9 mouse cellular contexts compared by ENCODE assay signal in the genomic region with DNA sequence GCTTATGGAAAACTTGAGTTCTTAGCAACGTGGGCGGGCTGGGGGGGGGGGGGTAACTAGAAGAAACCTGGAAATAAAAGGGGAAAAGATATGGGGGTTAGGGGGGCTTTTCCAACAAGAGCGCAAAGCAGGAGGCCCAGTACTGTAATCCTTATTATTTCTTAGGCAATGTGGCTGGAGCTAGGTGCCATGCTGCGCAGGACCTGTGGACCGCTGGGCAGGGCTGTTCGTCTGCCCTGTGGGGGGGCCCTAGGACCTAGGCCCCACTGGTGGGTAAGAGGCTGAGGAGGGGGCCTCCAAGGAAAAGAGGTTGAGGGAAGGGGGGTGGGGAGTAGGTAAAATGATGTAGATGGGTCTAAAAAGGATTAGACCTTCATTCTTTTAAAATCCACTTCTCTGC. TPM values are rescaled to one million over a fixed set of nuclear protein-coding genes. Genes with fewer than 3 reads are reported as not detected.
A peak's percentile ranks its signal among the peaks of the same experiment; 100 is the strongest.
DNase-seq lines count a peak whose midpoint lies in the region; ATAC-seq and TF ChIP-seq lines count a peak whose summit lies in the region.
"Had no signal": no experiment of that assay in that cellular context is flagged by ENCODE, and none has a peak within 500 bp of the region (broad histone marks: within the 10 kb centered on the region; RNA-seq: fewer than 3 reads in every experiment).

No protein-coding gene starts in this region.

- no peak for TF ChIP-seq POLR2A in cortical plate, adult 2 months (IDR thresholded peaks at IDR 0.05; ENCODE audit: extremely low read depth, insufficient read depth, low read length)

- 3% methylated on average over 6 of the region's 6 CpGs for WGBS in kidney, embryonic 16.5 days
- 2% methylated on average over 6 of the region's 6 CpGs for WGBS in hindbrain, embryonic 13.5 days
- WGBS in midbrain, embryonic 14.5 days, result 0% methylated on average over 6 of the region's 6 CpGs

- peak overlapping the region; percentile 73 for H3K4me2 ChIP-seq in kidney, embryonic 16.5 days (replicated peaks; ENCODE audit: low read depth, low read length)
- peak overlapping the region; percentile 81 for H3K4me2 ChIP-seq in hindbrain, embryonic 13.5 days
- H3K4me2 ChIP-seq in midbrain, embryonic 14.5 days (ENCODE audit: low read length), result peak overlapping the region; percentile 79

- no peaks in the 10 kb centered on the region for H3K27me3 ChIP-seq in kidney, embryonic 16.5 days (ENCODE audit: insufficient read depth, low read length)
- no peaks in the 10 kb centered on the region for H3K27me3 ChIP-seq in hindbrain, embryonic 13.5 days
- no peaks in the 10 kb centered on the region for H3K27me3 ChIP-seq in midbrain, embryonic 14.5 days (ENCODE audit: control insufficient read depth, insufficient read depth, low read length)

- H3K4me1 ChIP-seq in kidney, embryonic 16.5 days (ENCODE audit: insufficient read depth, low read length), result peaks cover 14% of the 10 kb centered on the region
- peaks cover 2% of the 10 kb centered on the region; the same call in 1 of the 2 replicates for H3K4me1 ChIP-seq in cortical plate, adult 2 months (ENCODE audit: control insufficient read depth, insufficient read depth, low read length)
- peaks cover 29% of the 10 kb centered on the region for H3K4me1 ChIP-seq in hindbrain, embryonic 13.5 days (replicated peaks)
- H3K4me1 ChIP-seq in midbrain, embryonic 14.5 days (ENCODE audit: control insufficient read depth, insufficient read depth, low read length), result peaks cover 11% of the 10 kb centered on the region

- H3K4me3 ChIP-seq in kidney, embryonic 16.5 days (ENCODE audit: low read length), result peak overlapping the region; percentile 62
- H3K4me3 ChIP-seq in cortical plate, adult 2 months (ENCODE audit: insufficient read depth, low read length), result peak overlapping the region; percentile 47
- H3K4me3 ChIP-seq in hindbrain, embryonic 13.5 days, result peak overlapping the region; percentile 54
- H3K4me3 ChIP-seq in midbrain, embryonic 14.5 days (replicated peaks; ENCODE audit: low read depth, low read length), result peak overlapping the region; percentile 53

- no peak for TF ChIP-seq CTCF in cortical plate, adult 2 months (IDR thresholded peaks at IDR 0.05; ENCODE audit: extremely low read depth, insufficient read depth, low read length)

- no peaks in the 10 kb centered on the region for H3K9me3 ChIP-seq in kidney, embryonic 16.5 days (ENCODE audit: low read length)
- no peaks in the 10 kb centered on the region for H3K9me3 ChIP-seq in hindbrain, embryonic 13.5 days
- no peaks in the 10 kb centered on the region for H3K9me3 ChIP-seq in midbrain, embryonic 14.5 days (ENCODE audit: control insufficient read depth, low read length)

- ATAC-seq in kidney, embryonic 16.5 days (ENCODE audit: low FRiP score, low TSS enrichment), result peak; percentile 21; the same call in 1 of the 2 replicates
- peak; percentile 46 for ATAC-seq in hindbrain, embryonic 13.5 days (ENCODE audit: low FRiP score)
- ATAC-seq in midbrain, embryonic 14.5 days (ENCODE audit: low FRiP score, low TSS enrichment), result peak; percentile 32; the same call in 1 of the 2 replicates

- H3K27ac ChIP-seq in kidney, embryonic 16.5 days (ENCODE audit: low read length), result peak overlapping the region; percentile 79
- H3K27ac ChIP-seq in cortical plate, adult 2 months (ENCODE audit: insufficient read depth, low read length), result no peak overlapping the region
- H3K27ac ChIP-seq in hindbrain, embryonic 13.5 days, result peak overlapping the region; percentile 90
- peak overlapping the region; percentile 85 for H3K27ac ChIP-seq in midbrain, embryonic 14.5 days (replicated peaks; ENCODE audit: low read depth, low read length)

- no peak for DNase-seq in kidney, adult 18-20 months
- no peak for DNase-seq in midbrain, embryonic 14.5 days
- no peak for DNase-seq in natural killer cell, adult 2 months (ENCODE audit: low spot score in 2 of 2)
- no peak for DNase-seq in embryo, embryonic 10.5 days (ENCODE audit: low spot score)
- DNase-seq in adrenal gland, adult (ENCODE audit: inconsistent age in 2 of 2, low spot score in 1 of 2), result no peak

- no peaks in the 10 kb centered on the region for H3K36me3 ChIP-seq in kidney, embryonic 16.5 days (ENCODE audit: insufficient read depth, low read length)
- peaks cover 10% of the 10 kb centered on the region for H3K36me3 ChIP-seq in hindbrain, embryonic 13.5 days
- no peaks in the 10 kb centered on the region for H3K36me3 ChIP-seq in midbrain, embryonic 14.5 days (ENCODE audit: control insufficient read depth, insufficient read depth, low read length)

- peak overlapping the region; percentile 64 for H3K9ac ChIP-seq in kidney, embryonic 16.5 days (replicated peaks; ENCODE audit: low read length)
- peak overlapping the region; percentile 72 for H3K9ac ChIP-seq in hindbrain, embryonic 13.5 days
- peak overlapping the region; percentile 55 for H3K9ac ChIP-seq in midbrain, embryonic 14.5 days (replicated peaks; ENCODE audit: low read length)

RNA-seq across cellular contexts. Expression of a gene that starts 0.5 kb away (rescaled TPM):
- 26.4 and 28.6 TPM in 2 replicates for polyA plus RNA-seq in kidney, embryonic 16.5 days (2015; fragmentation: Nextera tagmentation; extraction: Ambion mirVana)
- polyA plus RNA-seq in cortical plate, adult 2 months (2012; rRNA removed), result 30.6 and 31.8 TPM in 2 replicates
- polyA plus RNA-seq in hindbrain, embryonic 13.5 days (2015; fragmentation: Nextera tagmentation; extraction: Ambion mirVana), result 23.8 and 24.9 TPM in 2 replicates
- 19.8 and 22.6 TPM in 2 replicates for polyA plus RNA-seq in midbrain, embryonic 14.5 days (2014; fragmentation: Nextera tagmentation; extraction: Ambion mirVana)

RNA-seq across cellular contexts. Expression of a gene that starts 4.8 kb away (rescaled TPM):
- 5.5 and 6.4 TPM in 2 replicates for polyA plus RNA-seq in kidney, embryonic 16.5 days (2015; fragmentation: Nextera tagmentation; extraction: Ambion mirVana)
- polyA plus RNA-seq in cortical plate, adult 2 months (2012; rRNA removed), result 5.8 and 6.8 TPM in 2 replicates
- polyA plus RNA-seq in hindbrain, embryonic 13.5 days (2015; fragmentation: Nextera tagmentation; extraction: Ambion mirVana), result 6.1 and 6.5 TPM in 2 replicates
- 7.3 and 7.4 TPM in 2 replicates for polyA plus RNA-seq in midbrain, embryonic 14.5 days (2014; fragmentation: Nextera tagmentation; extraction: Ambion mirVana)

RNA-seq across cellular contexts. Expression of a gene that starts 24.9 kb away (rescaled TPM):
- 13.5 and 16.4 TPM in 2 replicates for polyA plus RNA-seq in kidney, embryonic 16.5 days (2015; fragmentation: Nextera tagmentation; extraction: Ambion mirVana)
- polyA plus RNA-seq in cortical plate, adult 2 months (2012; rRNA removed), result 108 TPM in 2 replicates
- 48.4 and 49.6 TPM in 2 replicates for polyA plus RNA-seq in hindbrain, embryonic 13.5 days (2015; fragmentation: Nextera tagmentation; extraction: Ambion mirVana)
- polyA plus RNA-seq in midbrain, embryonic 14.5 days (2014; fragmentation: Nextera tagmentation; extraction: Ambion mirVana), result 33.7 and 50.1 TPM in 2 replicates
- polyA plus RNA-seq: activated CD4-positive, CD25-positive, alpha-beta regulatory T cell, adult 4 months had no signal

RNA-seq across cellular contexts. Expression of a gene that starts 37.2 kb away (rescaled TPM):
- 305 and 323 TPM in 2 replicates for polyA plus RNA-seq in kidney, embryonic 16.5 days (2015; fragmentation: Nextera tagmentation; extraction: Ambion mirVana)
- 175 and 176 TPM in 2 replicates for polyA plus RNA-seq in cortical plate, adult 2 months (2012; rRNA removed)
- polyA plus RNA-seq in hindbrain, embryonic 13.5 days (2015; fragmentation: Nextera tagmentation; extraction: Ambion mirVana), result 208 and 211 TPM in 2 replicates
- polyA plus RNA-seq in midbrain, embryonic 14.5 days (2014; fragmentation: Nextera tagmentation; extraction: Ambion mirVana), result 222 and 233 TPM in 2 replicates

RNA-seq across cellular contexts. Expression of a gene that starts 37.7 kb away (rescaled TPM):
- polyA plus RNA-seq in kidney, embryonic 16.5 days (2015; fragmentation: Nextera tagmentation; extraction: Ambion mirVana), result 4.1 TPM in 2 replicates
- polyA plus RNA-seq in cortical plate, adult 2 months (2012; rRNA removed), result 14.9 and 15.2 TPM in 2 replicates
- polyA plus RNA-seq in hindbrain, embryonic 13.5 days (2015; fragmentation: Nextera tagmentation; extraction: Ambion mirVana), result 3.5 and 4.5 TPM in 2 replicates
- polyA plus RNA-seq in midbrain, embryonic 14.5 days (2014; fragmentation: Nextera tagmentation; extraction: Ambion mirVana), result 3.6 and 4.0 TPM in 2 replicates
